Mouse (Mus musculus): ENCODE data around the gene Mtss1l.
"Not testable (repeated sequence)": the region's sequence is repeated elsewhere in the genome, so short reads cannot be mapped to it uniquely, and the experiment has no call there.

Gene Mtss1l

GRCm38 (mm10) chr8:110786501-110786900 is 65.2 kb downstream of the Mtss1l start:
- not testable (repeated sequence) for DNase-seq

GRCm38 (mm10) chr8:110786934-110787333 is 65.7 kb downstream of the Mtss1l start:
- DNase-seq = no peak

- no peak for DNase-seq
Measured at GRCm38 (mm10) chr8:110787411-110787954, 66.2 kb downstream of the Mtss1l start.

GRCm38 (mm10) chr8:110788981-110789380 is 67.7 kb downstream of the Mtss1l start:
- DNase-seq = no peak

- DNase-seq = no peak
Measured at GRCm38 (mm10) chr8:110789571-110789970, 68.3 kb downstream of the Mtss1l start.

GRCm38 (mm10) chr8:110790270-110790669 is 69.0 kb downstream of the Mtss1l start:
- no peak for DNase-seq

Data from thymus, adult 18-20 months (tissue).